Mouse (Mus musculus): ENCODE measurements around the gene Olfr850. TPM values are rescaled to one million over a fixed set of nuclear protein-coding genes. Genes with fewer than 3 reads are reported as not detected.

The Olfr850 gene
- not detected in 2 replicates for polyA plus RNA-seq (2012; rRNA removed)

DNA sequence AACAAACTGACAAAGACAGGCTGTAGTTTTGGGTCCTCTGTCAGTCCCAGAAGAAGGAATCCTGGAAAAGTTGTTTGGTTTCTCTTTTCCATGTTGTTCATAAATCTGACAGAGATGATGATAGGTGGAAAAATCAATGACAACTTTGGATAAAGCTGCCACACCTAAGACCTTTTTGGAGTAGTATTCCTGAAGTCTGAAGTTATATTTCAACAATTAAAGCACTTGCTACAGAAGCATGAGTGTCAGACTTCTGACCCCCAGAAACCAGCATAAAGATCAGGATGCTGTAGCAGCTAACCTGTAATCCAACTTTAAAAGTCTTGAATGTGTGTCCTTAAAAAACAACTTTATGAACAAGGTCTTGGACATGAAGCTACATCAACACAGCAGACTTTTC is at the start of gene Olfr850:
Gene Olfr850 (minus strand): TSS at position 101 of the 400 bp plus-strand sequence.
- no peak for DNase-seq (ENCODE audit: low spot score)

DNA sequence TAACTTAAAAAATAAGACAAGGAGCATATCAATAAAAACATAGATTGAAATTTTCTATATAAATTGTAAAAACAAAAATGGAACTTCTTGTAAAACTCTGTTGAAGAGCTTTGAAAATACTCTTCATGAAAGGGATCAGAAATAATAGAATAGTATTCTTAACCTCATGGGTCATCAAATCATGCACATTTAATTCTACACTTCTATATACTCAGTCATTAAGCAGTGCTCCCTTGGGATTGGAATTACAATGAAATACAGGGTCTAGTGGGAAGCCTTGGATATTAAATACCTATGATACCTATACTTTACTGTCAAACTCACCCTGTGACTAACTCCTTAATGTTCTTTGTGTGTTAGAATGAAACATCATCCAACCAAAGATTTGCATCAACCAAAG is 14.9 kb upstream of the Olfr850 start, which contains the start of gene Olfr851:
Gene Olfr851 (plus strand): TSS at position 301 of the 400 bp plus-strand sequence.
- no peak for DNase-seq (ENCODE audit: low spot score)

DNA sequence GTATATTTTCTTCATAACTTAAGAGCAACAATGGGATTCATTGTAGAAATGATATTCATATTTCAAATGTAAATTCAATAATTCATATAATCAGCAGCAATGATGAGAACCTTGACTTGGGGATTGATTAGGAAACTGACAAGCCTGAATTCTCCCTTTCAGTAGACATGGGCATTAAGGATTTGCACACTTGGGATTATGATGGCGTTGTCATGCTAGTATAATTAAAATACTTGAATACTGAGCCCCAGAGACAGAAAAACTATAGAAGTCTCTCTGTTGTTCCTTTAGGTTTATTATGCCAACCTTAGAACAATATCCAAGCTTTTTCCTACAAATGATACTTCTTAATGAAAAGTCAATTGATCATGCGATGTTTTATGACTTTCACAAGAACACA is 38.1 kb downstream of the Olfr850 start, which contains the start of gene Olfr849:
Gene Olfr849 (plus strand): TSS at position 301 of the 400 bp plus-strand sequence.
- no peak for DNase-seq (ENCODE audit: low spot score)

Other genes starting within 250 kb of the Olfr850 start
- not detected in 2 replicates for gene Olfr843, start 226.3 kb downstream of the Olfr850 start, polyA plus RNA-seq (2012; rRNA removed)
- not detected in 2 replicates for gene Olfr844, start 161.9 kb downstream of the Olfr850 start, polyA plus RNA-seq (2012; rRNA removed)
- gene Olfr845, start 141.8 kb downstream of the Olfr850 start, polyA plus RNA-seq (2012; rRNA removed): not detected in 2 replicates
- not detected in 2 replicates for gene Olfr846, start 114.2 kb downstream of the Olfr850 start, polyA plus RNA-seq (2012; rRNA removed)
- not detected in 2 replicates for gene Olfr847, start 99.6 kb downstream of the Olfr850 start, polyA plus RNA-seq (2012; rRNA removed)
- gene Olfr849, start 38.0 kb downstream of the Olfr850 start, polyA plus RNA-seq (2012; rRNA removed): not detected in 2 replicates
- not detected in 2 replicates for gene Olfr851, start 15.0 kb upstream of the Olfr850 start, polyA plus RNA-seq (2012; rRNA removed)
- not detected in 2 replicates for gene Olfr853, start 62.8 kb upstream of the Olfr850 start, polyA plus RNA-seq (2012; rRNA removed)
- gene Olfr854, start 89.1 kb upstream of the Olfr850 start, polyA plus RNA-seq (2012; rRNA removed): not detected in 2 replicates
- not detected in 2 replicates for gene Olfr855, start 104.4 kb upstream of the Olfr850 start, polyA plus RNA-seq (2012; rRNA removed)
- gene Zfp317, start 143.9 kb upstream of the Olfr850 start, polyA plus RNA-seq (2012; rRNA removed): 20.5 and 21.4 TPM in 2 replicates
- gene Olfr857, start 231.2 kb upstream of the Olfr850 start, polyA plus RNA-seq (2012; rRNA removed): 0.03 and 0.11 TPM in 2 replicates

Data from urinary bladder, adult 2 months (tissue).